Mouse (Mus musculus): ENCODE results near the gene Abcg5.

Abcg5 gene

DNA sequence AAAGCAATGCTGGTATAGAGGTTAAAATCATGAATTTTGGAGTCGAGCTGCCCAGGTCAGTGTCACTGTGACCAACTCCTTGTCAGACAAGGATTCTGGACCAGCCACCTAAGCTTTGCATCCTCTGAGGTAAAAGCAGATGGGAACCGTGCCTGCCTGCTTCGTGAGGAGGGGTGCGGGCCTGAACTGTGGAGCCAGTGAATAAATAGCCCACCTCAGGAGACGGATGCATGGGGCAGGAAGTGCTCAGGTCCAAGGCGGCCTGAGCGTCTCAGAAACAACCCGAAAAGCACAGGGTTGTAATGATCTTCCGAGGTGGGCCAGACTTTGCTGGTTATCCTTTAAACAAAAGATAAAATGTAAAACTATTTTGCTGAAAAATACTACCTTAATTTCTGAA lies 37.7 kb downstream of the Abcg5 start:
- no peak for ATAC-seq (ENCODE audit: low TSS enrichment)

GRCm38 (mm10) chr17:84644292-84645050 lies 38.3 kb downstream of the Abcg5 start:
- no peak for ATAC-seq (ENCODE audit: low TSS enrichment)

- ATAC-seq (ENCODE audit: low TSS enrichment) = peak; percentile 64
Observed at GRCm38 (mm10) chr17:84642324-84642723, 40.5 kb downstream of the Abcg5 start.

DNA sequence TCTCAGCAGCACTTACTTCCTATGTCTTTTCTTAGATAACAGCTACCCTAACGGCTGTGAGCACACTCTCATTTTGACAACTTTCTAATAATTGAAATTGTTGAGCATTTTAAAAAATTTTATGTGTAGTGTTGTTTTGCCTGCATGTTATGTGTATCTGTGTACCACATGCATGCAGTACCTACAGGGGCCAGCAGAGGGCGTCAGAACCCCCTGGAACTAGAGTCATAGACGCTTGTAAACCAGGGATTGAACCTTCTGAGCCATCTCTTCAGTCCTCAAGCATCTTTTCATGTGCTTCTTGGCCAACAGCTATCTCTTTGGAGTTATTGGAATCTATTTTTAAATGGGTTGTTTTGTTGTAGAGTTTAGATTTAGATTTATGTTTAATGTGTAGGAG lies 40.9 kb downstream of the Abcg5 start:
- ATAC-seq (ENCODE audit: low TSS enrichment) = peak; percentile 7

- no peak for ATAC-seq (ENCODE audit: low TSS enrichment)
Observed at GRCm38 (mm10) chr17:84639796-84640378, 42.9 kb downstream of the Abcg5 start.

DNA sequence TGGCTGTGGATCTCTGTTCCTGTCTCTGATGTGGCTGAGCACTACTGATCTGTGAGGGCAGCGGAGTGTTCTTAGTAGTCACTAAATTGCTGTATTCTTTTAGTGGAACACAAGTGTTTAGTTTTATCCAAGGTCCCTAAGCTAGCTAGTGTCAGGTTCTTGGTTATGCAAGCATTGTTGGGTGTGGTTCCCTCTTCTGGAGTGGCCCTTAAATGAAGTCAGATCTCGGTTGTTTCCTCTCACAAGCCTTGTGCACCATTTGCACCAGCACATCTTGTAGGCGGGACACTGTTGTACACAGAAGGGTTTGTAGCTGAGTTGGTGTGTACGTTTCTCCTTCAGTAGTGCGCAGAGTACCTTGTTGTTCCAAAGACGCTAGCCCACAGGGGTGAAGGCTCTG lies 44.8 kb downstream of the Abcg5 start:
- ATAC-seq (ENCODE audit: low TSS enrichment) = no peak

GRCm38 (mm10) chr17:84636328-84636727 lies 46.5 kb downstream of the Abcg5 start:
- no peak for ATAC-seq (ENCODE audit: low TSS enrichment)

DNA sequence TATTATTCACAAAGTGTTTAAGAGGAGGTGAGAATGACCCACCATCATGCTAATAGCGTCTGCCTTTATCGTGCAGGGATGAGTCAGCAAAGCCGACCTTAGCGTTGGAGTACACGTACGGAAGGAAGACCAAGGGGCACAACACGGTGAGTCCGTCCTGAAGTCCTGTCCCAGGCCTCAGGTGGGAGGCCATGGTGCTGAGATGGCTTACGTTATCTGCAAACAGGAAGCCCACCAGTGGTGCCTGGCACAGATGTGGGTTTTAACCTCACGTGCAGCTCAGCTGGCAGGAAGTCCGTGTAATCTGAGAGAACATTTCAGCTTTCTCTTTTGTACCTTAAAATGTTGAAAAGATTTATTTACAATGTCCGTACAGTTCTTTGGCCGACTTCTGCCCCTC lies 49.4 kb downstream of the Abcg5 start:
- no peak for ATAC-seq (ENCODE audit: low TSS enrichment)

- ATAC-seq (ENCODE audit: low TSS enrichment) = no peak
Observed at GRCm38 (mm10) chr17:84631836-84632235, 51.0 kb downstream of the Abcg5 start.

DNA sequence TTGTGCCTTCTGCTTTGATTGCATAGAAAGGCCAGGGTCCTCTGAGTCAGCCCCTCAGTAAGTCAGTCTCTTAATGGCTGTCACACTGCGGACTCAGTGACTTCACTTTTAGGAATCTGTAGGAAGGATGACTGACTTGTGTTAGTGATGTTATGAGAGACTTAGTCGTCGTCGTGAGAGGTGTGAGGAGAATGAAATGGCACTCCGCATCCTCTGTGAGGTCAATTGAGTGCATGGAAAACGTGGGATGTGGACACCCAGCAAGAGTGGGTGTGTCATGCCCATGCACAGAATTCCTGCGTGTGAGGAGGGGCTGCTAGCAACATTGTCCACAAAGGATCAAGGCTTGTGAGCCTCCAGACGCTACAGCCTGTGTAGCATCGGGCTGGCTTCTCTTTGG lies 54.2 kb downstream of the Abcg5 start:
- ATAC-seq (ENCODE audit: low TSS enrichment) = no peak

- ATAC-seq (ENCODE audit: low TSS enrichment) = no peak
Observed at GRCm38 (mm10) chr17:84627721-84628120, 55.1 kb downstream of the Abcg5 start.

GRCm38 (mm10) chr17:84626857-84627305 lies 55.9 kb downstream of the Abcg5 start:
- ATAC-seq (ENCODE audit: low TSS enrichment) = 0 out of 2 replicates have a peak, but pooled peaks have one; percentile 13

GRCm38 (mm10) chr17:84626276-84626856 lies 56.4 kb downstream of the Abcg5 start, which contains the start of gene Dync2li1:
Gene Dync2li1, plus strand, starts transcription at chr17:84626496.
- ATAC-seq (ENCODE audit: low TSS enrichment) = peak; percentile 99

DNA sequence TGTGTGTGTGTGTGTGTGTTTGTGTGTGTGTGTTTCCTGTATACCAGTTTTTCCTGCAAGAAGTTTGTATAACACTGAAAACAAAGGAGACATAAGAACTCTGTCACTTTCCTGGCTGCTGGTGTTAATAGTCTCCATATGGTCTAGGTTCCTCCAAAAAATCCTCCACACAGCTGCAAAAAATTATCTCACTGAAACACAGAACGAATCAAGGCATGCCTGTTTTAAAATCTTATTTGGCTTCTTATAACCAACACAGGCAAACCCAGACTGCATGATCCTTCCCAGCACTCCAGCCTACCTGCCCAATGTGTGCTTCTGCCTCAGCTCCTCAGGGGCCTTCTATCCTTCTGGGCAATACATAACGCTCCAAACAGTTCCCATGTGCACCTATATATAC lies 59.9 kb downstream of the Abcg5 start:
- ATAC-seq (ENCODE audit: low TSS enrichment) = no peak

- ATAC-seq (ENCODE audit: low TSS enrichment) = no peak
Observed at GRCm38 (mm10) chr17:84622028-84622427, 60.8 kb downstream of the Abcg5 start.

DNA sequence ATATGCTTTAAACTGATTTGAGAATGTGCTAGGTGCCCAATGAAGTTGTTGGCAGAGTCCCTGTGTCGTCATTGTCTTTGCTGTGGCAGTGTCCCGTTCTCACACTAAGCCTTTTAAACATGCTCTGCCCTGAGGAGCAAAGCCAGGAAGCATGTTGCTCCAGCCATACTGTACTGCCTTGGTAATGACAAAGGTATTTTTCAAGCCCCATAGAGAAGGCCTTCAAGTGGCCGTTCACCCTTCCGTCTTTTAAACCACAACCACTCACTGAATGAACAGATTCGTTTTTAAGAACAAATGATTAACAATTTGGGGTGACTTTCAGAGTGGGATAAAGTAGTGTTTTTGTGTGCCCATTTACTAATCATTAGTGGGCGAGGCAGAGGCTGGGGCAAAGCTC lies 61.6 kb downstream of the Abcg5 start:
- ATAC-seq (ENCODE audit: low TSS enrichment) = no peak

GRCm38 (mm10) chr17:84620610-84621009 lies 62.2 kb downstream of the Abcg5 start:
- ATAC-seq (ENCODE audit: low TSS enrichment) = no peak

DNA sequence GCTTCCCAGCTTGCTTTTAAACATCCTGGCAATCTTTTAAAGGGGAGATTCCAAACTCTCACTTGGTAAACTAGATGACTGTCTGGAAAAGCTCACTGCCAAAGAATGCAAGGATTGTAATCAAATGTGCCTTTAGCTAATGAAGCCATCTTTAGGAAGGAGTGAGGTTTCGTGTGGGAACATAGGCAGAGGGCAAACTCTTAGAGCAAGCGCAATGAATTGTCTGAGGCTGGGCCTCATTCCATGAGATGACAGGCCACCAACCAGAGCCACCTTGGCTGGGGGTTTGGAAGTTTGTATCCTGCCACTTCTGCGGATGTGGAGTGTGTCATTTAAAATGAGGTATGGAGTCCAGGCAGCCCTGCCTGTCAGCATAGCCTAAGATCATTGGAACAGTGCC lies 62.7 kb downstream of the Abcg5 start:
- no peak for ATAC-seq (ENCODE audit: low TSS enrichment)

DNA sequence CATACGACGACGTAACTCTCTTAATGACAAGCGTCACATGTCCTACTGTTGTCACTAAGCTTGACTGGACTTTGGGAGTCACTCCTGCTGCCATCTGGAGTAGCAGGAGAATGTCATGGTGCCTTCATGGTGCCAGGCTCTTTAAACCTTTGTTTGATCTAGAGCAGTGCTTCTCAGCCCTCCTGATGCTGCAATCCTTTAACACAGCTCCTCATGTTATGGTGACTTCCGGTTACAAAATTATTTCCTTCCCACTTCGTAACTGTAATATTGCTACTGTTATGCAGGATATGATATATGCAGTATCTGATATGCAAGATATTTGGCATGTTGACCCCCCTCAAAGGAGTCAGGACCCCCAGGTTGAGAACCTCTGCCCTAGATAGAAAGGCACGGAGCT lies 63.7 kb downstream of the Abcg5 start:
- no peak for ATAC-seq (ENCODE audit: low TSS enrichment)

GRCm38 (mm10) chr17:84617953-84618352 lies 64.9 kb downstream of the Abcg5 start:
- ATAC-seq (ENCODE audit: low TSS enrichment) = no peak

DNA sequence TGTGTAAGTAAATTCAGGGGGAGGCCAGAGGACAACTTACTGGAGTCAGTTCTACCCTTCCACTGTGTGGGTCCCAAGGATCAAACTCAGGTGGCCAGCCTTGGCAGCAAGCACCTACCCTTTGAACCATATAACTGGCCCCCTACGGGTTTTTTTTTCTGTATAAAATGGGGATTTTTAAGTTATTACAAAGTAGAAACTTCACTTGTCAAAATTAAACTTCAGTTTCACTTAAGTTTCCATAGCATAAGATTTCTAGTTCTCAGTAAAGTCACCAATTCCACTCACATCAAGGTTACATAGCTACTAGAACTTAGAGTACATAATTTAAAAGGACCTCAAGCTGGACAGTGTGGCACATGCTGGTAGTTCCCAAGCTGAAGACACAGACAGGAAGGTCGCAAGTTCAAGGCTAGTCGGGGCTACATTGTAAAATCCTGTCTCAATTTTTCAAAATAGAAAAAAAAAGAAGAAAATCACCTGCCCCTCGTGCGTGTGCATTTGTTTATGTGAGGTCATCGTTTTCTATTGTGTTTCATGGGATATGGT lies 66.2 kb downstream of the Abcg5 start:
- no peak for ATAC-seq (ENCODE audit: low TSS enrichment)

- ATAC-seq (ENCODE audit: low TSS enrichment) = no peak
Observed at GRCm38 (mm10) chr17:84615811-84616210, 67.0 kb downstream of the Abcg5 start.

- ATAC-seq (ENCODE audit: low TSS enrichment) = no peak
Observed at GRCm38 (mm10) chr17:84611971-84612370, 70.8 kb downstream of the Abcg5 start.

Data from frontal cortex, adult (tissue).